Mouse (Mus musculus) adrenal gland, postnatal 14 days (tissue): ENCODE measurements around the gene Itga10. TPM values are rescaled to one million over a fixed set of nuclear protein-coding genes. Genes with fewer than 3 reads are reported as not detected.
"Not testable (repeated sequence)": the region's sequence is repeated elsewhere in the genome, so short reads cannot be mapped to it uniquely, and the experiment has no call there.

Experiments
- DNase-seq: peaks from one replicate; pipeline ENCODE4 v3.0.0; 2021; ENCODE audit warnings: mixed read lengths
- total RNA-seq: library from RNA; stranded (reverse); gene quantifications from 2 replicates; pipeline ENCODE4 v1.2.3, GENCODE M21; 2021

Itga10 gene
- total RNA-seq, 1 experiment from 2014 or later: 1.6 TPM

GRCm38 (mm10) chr3:96634928-96635879 lies 10.2 kb upstream of the Itga10 start, which contains the start of the genes Pex11b and Gm42957:
TSS of gene Pex11b (plus strand) at chr3:96635376.
TSS of gene Gm42957 (plus strand) at chr3:96635474.
- peak; percentile 96 for DNase-seq

GRCm38 (mm10) chr3:96635906-96636305 lies 9.5 kb upstream of the Itga10 start:
- no peak for DNase-seq

- peak; percentile 13 for DNase-seq
These were observed 8.9 kb upstream of the Itga10 start for GRCm38 (mm10) chr3:96636448-96636847.

- DNase-seq: peak; percentile 75
These were observed 6.2 kb upstream of the Itga10 start for GRCm38 (mm10) chr3:96639219-96639618.

GRCm38 (mm10) chr3:96647365-96647764 lies 2.0 kb downstream of the Itga10 start:
- DNase-seq: no peak

GRCm38 (mm10) chr3:96660901-96661300 lies 15.5 kb downstream of the Itga10 start:
- DNase-seq: no peak

GRCm38 (mm10) chr3:96662731-96663316 lies 17.4 kb downstream of the Itga10 start:
- no peak for DNase-seq

- DNase-seq: peak; percentile 86
These were observed 18.3 kb downstream of the Itga10 start for GRCm38 (mm10) chr3:96663432-96664239.

- not testable (repeated sequence) for DNase-seq
These were observed 20.5 kb downstream of the Itga10 start for GRCm38 (mm10) chr3:96665732-96666363.

GRCm38 (mm10) chr3:96666916-96667315 lies 21.5 kb downstream of the Itga10 start:
- no peak for DNase-seq

- peak; percentile 60 for DNase-seq
These were observed 21.9 kb downstream of the Itga10 start for GRCm38 (mm10) chr3:96667316-96667715.

- no peak for DNase-seq
These were observed 23.2 kb downstream of the Itga10 start for GRCm38 (mm10) chr3:96668424-96669067.

- peak; percentile 91 for DNase-seq
These were observed 24.5 kb downstream of the Itga10 start, which contains the start of gene Ankrd35 for GRCm38 (mm10) chr3:96669727-96670468. TSS of gene Ankrd35 (plus strand) at chr3:96670131.

- DNase-seq: no peak
These were observed 26.1 kb downstream of the Itga10 start for GRCm38 (mm10) chr3:96671519-96671918.

GRCm38 (mm10) chr3:96673514-96673913 lies 28.1 kb downstream of the Itga10 start:
- no peak for DNase-seq

- DNase-seq: no peak
These were observed 29.1 kb downstream of the Itga10 start for GRCm38 (mm10) chr3:96674442-96674841.

GRCm38 (mm10) chr3:96675171-96675570 lies 29.8 kb downstream of the Itga10 start:
- no peak for DNase-seq

- DNase-seq: no peak
These were observed 30.3 kb downstream of the Itga10 start for GRCm38 (mm10) chr3:96675690-96676089.

GRCm38 (mm10) chr3:96678456-96678855 lies 33.1 kb downstream of the Itga10 start:
- DNase-seq: no peak

- DNase-seq: peak; percentile 76
These were observed 33.8 kb downstream of the Itga10 start for GRCm38 (mm10) chr3:96679159-96679674.
